Mouse (Mus musculus) heart, postnatal 14 days (tissue): ENCODE data around the gene Cuzd1. TPM values are rescaled to one million over a fixed set of nuclear protein-coding genes. Genes with fewer than 3 reads are reported as not detected.

ENCODE experiments used
- DNase-seq, 2 experiments: peaks; one replicate each; pipeline ENCODE4 v3.0.0; 2021 to 2022
- intact Hi-C: fragments of 180-260 bp; cut with DNase I; formaldehyde crosslinking; loops from one replicate; pipeline ENCODE4 v1.15.1; 2025
- total RNA-seq, 2 experiments: library from RNA; stranded (reverse); gene quantifications; 2 replicates each; pipeline ENCODE4 v1.2.3; 2021

Cuzd1 gene
- total RNA-seq, 2 experiments from 2014 or later, result 0.15 to 0.29 TPM

GRCm38 (mm10) chr7:131264251-131264650, 57.8 kb downstream of the Cuzd1 start:
- intact Hi-C loops, result no loop called here
- DNase-seq, result no peak

- no peak for DNase-seq
- intact Hi-C loops, result no loop called here
Observed at GRCm38 (mm10) chr7:131260946-131261345, 61.1 kb downstream of the Cuzd1 start.

Other genes with a start within 250 kb of the Cuzd1 start
- not detected for gene 4933402N03Rik, start 176.0 kb downstream of the Cuzd1 start, total RNA-seq
- gene 5430419D17Rik, start 147.9 kb downstream of the Cuzd1 start, total RNA-seq, result 10 to 100 TPM; 14.9 to 18.7 TPM
- gene Fam24b, start 7.2 kb upstream of the Cuzd1 start, total RNA-seq, result not detected
- gene Fam24a, start 11.6 kb upstream of the Cuzd1 start, total RNA-seq, result not detected
- gene 2310057M21Rik, start 40.5 kb upstream of the Cuzd1 start, total RNA-seq, result 10 to 100 TPM in 1 of 2 experiments, 1 to 10 TPM in 1; 9.2 to 12.8 TPM
- 10 to 100 TPM; 49.2 to 50.3 TPM for gene Pstk, start 48.8 kb upstream of the Cuzd1 start, total RNA-seq
- 10 to 100 TPM; 31.4 to 33.0 TPM for gene Ikzf5, start 88.2 kb upstream of the Cuzd1 start, total RNA-seq
- 100 to 1,000 TPM in 1 of 2 experiments, 10 to 100 TPM in 1; 95.4 to 100 TPM for gene Acadsb, start 88.3 kb upstream of the Cuzd1 start, total RNA-seq
- not detected for gene Hmx3, start 220.6 kb upstream of the Cuzd1 start, total RNA-seq
- gene Hmx2, start 226.5 kb upstream of the Cuzd1 start, total RNA-seq, result not detected
- 10 to 100 TPM; 34.2 to 34.7 TPM for gene Bub3, start 237.9 kb upstream of the Cuzd1 start, total RNA-seq